Mouse (Mus musculus): ENCODE measurements around the gene Rfx4.

Rfx4 gene

GRCm38 (mm10) chr10:84758483-84759431 lies 2.9 kb downstream of the Rfx4 start:
- DNase-seq (ENCODE audit: low spot score in 2 of 2) = no peak

DNA sequence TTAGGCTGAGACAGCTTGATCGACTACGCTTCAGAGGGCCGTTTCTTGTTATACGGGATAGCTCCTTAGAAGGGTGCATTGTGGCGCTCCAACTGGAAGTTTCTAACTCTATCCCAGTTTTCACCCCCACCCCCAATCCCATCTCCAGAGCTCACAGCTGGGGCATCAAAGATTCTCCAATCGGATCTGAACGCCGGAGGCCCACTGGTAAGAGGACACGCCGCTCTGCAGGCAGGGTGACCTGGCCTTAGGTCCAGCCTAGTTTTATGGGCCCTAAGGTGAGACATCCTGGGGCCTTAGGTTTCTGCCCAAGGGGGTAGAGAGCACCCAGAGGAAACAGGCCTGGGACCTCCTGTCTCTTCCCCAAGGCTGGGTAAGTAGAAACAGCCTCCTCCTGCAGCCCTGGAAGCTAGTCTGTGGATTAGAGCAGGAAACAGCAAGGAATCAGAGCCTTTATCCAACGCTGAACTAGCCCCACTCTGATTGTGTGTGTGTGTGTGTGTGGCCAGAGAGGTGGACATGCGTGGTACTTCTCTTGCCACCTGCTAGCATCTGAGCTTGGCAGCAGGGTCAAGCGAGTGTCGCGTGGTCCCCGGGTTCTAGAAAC lies 3.8 kb downstream of the Rfx4 start:
- no peak for DNase-seq (ENCODE audit: low spot score in 2 of 2)

DNA sequence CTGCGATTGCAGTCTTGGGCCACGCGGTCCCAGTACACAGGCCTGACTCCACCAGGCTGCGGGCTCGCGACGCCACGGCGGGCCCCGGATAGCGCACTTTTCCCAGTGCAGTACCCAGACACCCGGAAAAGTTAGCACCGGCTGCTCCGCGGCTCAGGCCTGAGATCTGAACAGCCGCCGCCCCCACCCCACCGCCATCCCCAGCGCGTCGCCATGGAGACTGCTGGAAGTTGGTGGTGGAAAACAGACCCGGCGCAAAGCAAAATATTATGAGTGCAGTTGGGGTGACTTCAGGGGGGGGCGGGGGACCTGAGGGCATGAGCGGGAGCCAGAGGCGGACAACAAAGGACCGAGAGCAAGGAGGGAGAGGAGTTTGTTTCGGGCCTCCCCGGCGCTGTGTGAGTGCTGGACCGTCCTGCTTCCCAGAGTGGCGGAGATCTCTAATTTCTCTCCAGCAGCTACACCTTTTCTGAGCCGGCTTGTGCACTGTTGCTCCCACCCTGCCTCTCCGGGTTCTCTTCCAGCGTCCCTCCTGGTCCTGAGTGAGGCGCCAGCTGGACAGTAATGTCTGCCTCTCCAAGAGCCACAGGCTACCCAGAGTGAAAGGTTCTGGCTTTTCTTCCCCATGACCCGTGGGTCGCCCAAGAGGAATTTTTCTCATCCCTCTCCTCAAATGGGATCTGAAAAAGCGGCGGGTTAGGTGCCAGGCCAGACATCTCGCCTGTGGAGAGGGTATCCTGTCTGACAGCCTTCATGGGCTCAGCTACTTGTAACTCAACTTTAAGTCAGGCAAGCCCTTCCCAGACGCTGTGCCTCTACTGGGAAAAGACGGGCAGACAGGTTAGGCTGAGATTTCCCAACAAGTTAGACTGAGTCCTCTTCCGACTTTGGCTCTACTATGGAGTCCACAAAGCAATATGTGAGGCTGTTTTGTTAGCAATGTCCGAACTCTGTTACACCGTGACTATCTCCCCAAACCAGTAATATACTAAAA lies 4.6 kb downstream of the Rfx4 start:
- no peak for DNase-seq (ENCODE audit: low spot score in 2 of 2)

DNA sequence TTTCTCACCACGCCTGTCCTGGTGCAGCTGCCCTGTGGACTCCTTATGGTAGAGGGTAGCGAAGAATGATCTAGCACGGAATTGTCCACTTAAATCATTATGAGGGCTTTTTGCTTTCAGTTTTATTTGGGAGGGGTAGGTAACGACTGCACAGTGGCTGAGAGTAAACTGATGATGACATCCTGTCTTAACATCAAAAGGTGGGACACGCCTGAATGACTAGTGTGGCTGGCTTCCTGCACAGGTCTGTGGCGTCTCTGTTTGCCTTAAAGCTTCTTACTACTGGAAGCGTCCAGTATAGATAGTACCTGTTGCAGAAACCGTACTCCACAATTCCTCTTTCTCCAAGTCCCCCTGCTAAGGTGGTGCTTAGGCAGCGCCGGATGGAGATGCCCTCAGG lies 12.9 kb downstream of the Rfx4 start:
- no peak for DNase-seq (ENCODE audit: low spot score in 2 of 2)

DNA sequence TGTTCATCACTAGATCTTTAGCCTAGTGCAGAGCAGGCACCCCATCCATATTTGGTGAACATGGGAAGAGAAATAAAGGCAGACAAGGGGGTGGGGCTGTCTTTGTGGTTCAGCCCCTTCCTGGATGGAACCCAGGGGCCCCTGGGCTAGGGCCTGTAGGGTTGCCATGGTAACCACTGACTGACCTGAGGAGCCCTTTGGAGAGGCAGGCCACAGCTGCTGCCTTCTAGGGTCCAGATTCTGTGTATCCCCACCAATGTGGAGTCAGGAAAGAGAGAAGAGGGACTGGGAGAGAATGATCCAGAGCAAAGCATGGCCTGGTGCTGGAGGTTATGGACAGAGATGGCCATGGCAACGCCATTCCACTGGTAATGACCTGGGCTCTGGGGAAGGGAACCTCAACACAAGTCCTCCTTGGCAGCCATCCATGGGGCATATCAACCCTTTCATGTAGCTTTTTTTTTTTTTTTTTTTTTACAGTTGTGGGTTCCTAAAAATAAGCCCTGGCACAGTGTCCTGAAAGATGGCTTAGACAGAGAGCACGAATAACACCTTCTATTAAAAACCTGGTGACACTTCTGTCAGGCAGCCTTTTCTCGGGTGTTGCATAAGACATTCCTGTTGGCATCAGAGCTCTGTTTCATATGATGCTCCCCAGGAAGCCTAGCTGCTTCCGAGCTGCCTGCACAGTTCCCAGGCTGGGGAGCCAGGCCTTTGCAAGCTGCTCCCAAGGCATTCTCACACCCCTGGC lies 16.7 kb downstream of the Rfx4 start:
- no peak for DNase-seq (ENCODE audit: low spot score in 2 of 2)

GRCm38 (mm10) chr10:84773889-84774288 lies 18.0 kb downstream of the Rfx4 start:
- DNase-seq (ENCODE audit: low spot score in 2 of 2) = no peak

GRCm38 (mm10) chr10:84774573-84774972 lies 18.7 kb downstream of the Rfx4 start:
- DNase-seq (ENCODE audit: low spot score in 2 of 2) = no peak

DNA sequence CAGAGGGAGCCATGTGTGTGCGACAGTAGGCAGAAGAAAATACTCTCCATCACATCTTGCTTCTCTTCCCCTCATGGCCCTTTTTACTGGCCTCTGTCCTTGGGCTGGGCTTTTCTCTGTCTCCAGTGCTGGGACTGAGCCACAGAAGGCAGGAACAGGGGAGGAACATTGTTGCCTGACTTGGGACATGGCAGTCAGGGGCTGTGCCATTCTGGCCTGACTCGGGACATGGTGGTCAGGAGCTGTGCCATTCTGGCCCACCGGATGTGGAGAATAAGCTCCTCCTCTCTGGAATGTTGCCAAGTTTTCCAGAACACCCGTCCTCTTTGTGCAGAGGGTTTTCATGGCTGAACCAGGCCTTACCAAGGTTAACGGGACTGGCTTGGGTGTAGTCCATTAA lies 21.2 kb downstream of the Rfx4 start:
- no peak for DNase-seq (ENCODE audit: low spot score in 2 of 2)

- no peak for DNase-seq (ENCODE audit: low spot score in 2 of 2)
Observed at GRCm38 (mm10) chr10:84777974-84778373, 22.1 kb downstream of the Rfx4 start.

- no peak for DNase-seq (ENCODE audit: low spot score in 2 of 2)
Observed at GRCm38 (mm10) chr10:84780828-84781227, 25.0 kb downstream of the Rfx4 start.

- DNase-seq (ENCODE audit: low spot score in 2 of 2) = no peak
Observed at GRCm38 (mm10) chr10:84785339-84785738, 29.5 kb downstream of the Rfx4 start.

GRCm38 (mm10) chr10:84790323-84790722 lies 34.5 kb downstream of the Rfx4 start:
- DNase-seq (ENCODE audit: low spot score in 2 of 2) = no peak

GRCm38 (mm10) chr10:84791181-84791580 lies 35.3 kb downstream of the Rfx4 start:
- DNase-seq (ENCODE audit: low spot score in 2 of 2) = no peak

GRCm38 (mm10) chr10:84801521-84801920 lies 45.7 kb downstream of the Rfx4 start:
- DNase-seq (ENCODE audit: low spot score in 2 of 2) = no peak

GRCm38 (mm10) chr10:84803216-84803844 lies 47.5 kb downstream of the Rfx4 start:
- DNase-seq (ENCODE audit: low spot score in 2 of 2) = no peak

DNA sequence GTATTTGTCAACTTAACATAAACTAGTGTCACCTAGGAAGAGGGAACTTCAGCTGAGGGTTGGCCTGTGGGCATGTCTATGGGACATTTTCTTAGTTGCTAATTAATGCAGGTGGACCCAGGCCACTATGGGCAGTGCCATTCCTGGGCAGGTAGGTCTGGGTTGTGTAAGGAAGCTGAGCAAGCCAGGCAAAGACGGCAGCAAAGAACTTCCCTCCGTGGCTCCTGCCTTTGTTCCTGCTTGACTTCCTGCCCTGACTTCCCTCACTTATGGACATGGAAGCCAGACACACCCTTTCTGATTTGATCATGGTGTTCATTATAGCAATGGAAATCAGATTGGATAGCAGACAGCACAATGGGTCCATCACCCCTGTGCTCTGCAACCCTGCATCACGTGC lies 49.7 kb downstream of the Rfx4 start:
- no peak for DNase-seq (ENCODE audit: low spot score in 2 of 2)

DNA sequence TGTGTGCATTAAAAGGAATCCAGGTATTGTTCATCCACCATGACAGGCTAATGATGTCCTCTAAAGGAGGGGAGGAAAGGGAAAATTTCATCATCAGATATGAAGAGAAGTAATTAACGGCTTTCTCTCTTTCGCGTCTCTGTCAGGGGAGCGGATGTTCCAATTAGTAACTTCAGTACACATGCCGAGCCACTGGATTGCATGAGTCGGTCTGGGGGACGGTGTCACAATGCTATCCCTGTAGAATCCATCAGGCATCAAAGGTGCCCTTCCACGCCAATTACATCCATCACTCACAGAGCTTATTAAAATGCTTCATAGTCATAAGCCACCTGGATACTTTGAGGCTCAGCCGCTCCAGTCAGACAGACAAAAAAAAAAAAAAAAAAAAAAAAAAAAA lies 51.3 kb downstream of the Rfx4 start:
- no peak for DNase-seq (ENCODE audit: low spot score in 2 of 2)

GRCm38 (mm10) chr10:84810030-84810849 lies 54.4 kb downstream of the Rfx4 start:
- no peak for DNase-seq (ENCODE audit: low spot score in 2 of 2)

- DNase-seq (ENCODE audit: low spot score in 2 of 2) = no peak
Observed at GRCm38 (mm10) chr10:84811171-84811912, 55.5 kb downstream of the Rfx4 start.
